Mouse (Mus musculus) hindbrain, embryonic 13.5 days (tissue): ENCODE results near the gene Gm38392. TPM values are rescaled to one million over a fixed set of nuclear protein-coding genes. Genes with fewer than 3 reads are reported as not detected.

Experiments used
- ATAC-seq: fragments of 200-750 bp; cut with Nextera tagmentation; 2 replicates; pipeline ENCODE4 v1.8.0; 2017; ENCODE audit warnings: moderate TSS enrichment; ENCODE audit not compliant: low FRiP score
- H3K27ac ChIP-seq: fragments of 300-500 bp; sonication (generic); 2 replicates; pipeline ENCODE4 v1.5.1; 2015; ENCODE audit warnings: inconsistent platforms, mild to moderate bottlenecking, moderate library complexity
- H3K27me3 ChIP-seq: fragments of 300-500 bp; sonication (generic); 2 replicates; pipeline ENCODE4 v1.6.1; 2015; ENCODE audit warnings: mild to moderate bottlenecking, inconsistent platforms
- H3K36me3 ChIP-seq: fragments of 300-500 bp; sonication (generic); 2 replicates; pipeline ENCODE4 v1.6.1; 2015; ENCODE audit warnings: mild to moderate bottlenecking, inconsistent platforms
- H3K4me1 ChIP-seq: fragments of 300-500 bp; sonication (generic); replicated peaks from 2 replicates; pipeline ENCODE4 v1.6.1; 2015; ENCODE audit warnings: inconsistent platforms
- H3K4me2 ChIP-seq: fragments of 300-500 bp; sonication (generic); 2 replicates; pipeline ENCODE4 v1.6.1; 2015; ENCODE audit warnings: inconsistent platforms, mild to moderate bottlenecking, moderate library complexity
- H3K4me3 ChIP-seq: fragments of 300-500 bp; sonication (generic); 2 replicates; pipeline ENCODE4 v1.5.1; 2015; ENCODE audit warnings: mild to moderate bottlenecking, inconsistent platforms
- H3K9ac ChIP-seq: fragments of 300-500 bp; sonication (generic); 2 replicates; pipeline ENCODE4 v1.6.1; 2015; ENCODE audit warnings: mild to moderate bottlenecking, inconsistent platforms
- H3K9me3 ChIP-seq: fragments of 300-500 bp; sonication (generic); 2 replicates; pipeline ENCODE4 v1.6.1; 2016; ENCODE audit warnings: inconsistent platforms
- WGBS: fragments of 180-500 bp; shearing (Covaris S2); methylation state at CpG from one replicate; pipeline ENCODE4 v1.1.7; 2015; 5-methylcytosine and 5-hydroxymethylcytosine counted together
- polyA plus RNA-seq: library from polyadenylated mRNA; unstranded; fragments of >200 nt; fragmentation: Nextera tagmentation; extraction: Ambion mirVana; gene quantifications from 2 replicates; pipeline ENCODE4 v1.2.1, GENCODE M21; 2015

The Gm38392 gene
- polyA plus RNA-seq, 1 experiment from 2014 or later = 0.29 TPM

GRCm38 (mm10) chr3:88241045-88241786 is 45.8 kb downstream of the Gm38392 start:
- WGBS = 2% methylated on average over 38 of the region's 48 CpGs
- Histone ChIP-seq H3K4me1 (peaks cover 79% of the 10 kb centered on the region), H3K9me3 (no peaks in the 10 kb centered on the region), H3K27me3 (peaks cover 47% of the 10 kb centered on the region), H3K4me3 (peak overlapping the region; percentile 22), H3K27ac (peak overlapping the region; percentile 88), H3K9ac (peak overlapping the region; percentile 65), H3K36me3 (no peaks in the 10 kb centered on the region), H3K4me2 (peak overlapping the region; percentile 46)
- ATAC-seq = peak; percentile 40

- Histone ChIP-seq H3K9me3 (no peaks in the 10 kb centered on the region), H3K27ac (peak overlapping the region; percentile 88), H3K9ac (no peak overlapping the region; the same call in 1 of the 2 replicates), H3K4me1 (peaks cover 85% of the 10 kb centered on the region), H3K4me2 (0 out of 2 replicates have a peak overlapping the region, but pooled peaks have one; percentile 16), H3K4me3 (no peak overlapping the region), H3K27me3 (peaks cover 35% of the 10 kb centered on the region), H3K36me3 (no peaks in the 10 kb centered on the region)
- 54% methylated on average over 4 of the region's 4 CpGs for WGBS
- no peak for ATAC-seq
These were observed 47.6 kb downstream of the Gm38392 start for GRCm38 (mm10) chr3:88239446-88239845.

- Histone ChIP-seq H3K4me2 (0 out of 2 replicates have a peak overlapping the region, but pooled peaks have one; percentile 16), H3K36me3 (no peaks in the 10 kb centered on the region), H3K9me3 (no peaks in the 10 kb centered on the region), H3K4me3 (no peak overlapping the region), H3K9ac (no peak overlapping the region; the same call in 1 of the 2 replicates), H3K4me1 (peaks cover 85% of the 10 kb centered on the region), H3K27ac (peak overlapping the region; percentile 88), H3K27me3 (peaks cover 35% of the 10 kb centered on the region)
- ATAC-seq = peak; percentile 77
- WGBS = 19% methylated on average over 8 of the region's 8 CpGs
These were observed 48.1 kb downstream of the Gm38392 start for GRCm38 (mm10) chr3:88238866-88239391.

GRCm38 (mm10) chr3:88237556-88238194 is 49.3 kb downstream of the Gm38392 start:
- H3K4me2 ChIP-seq = no peak overlapping the region
- peaks cover 85% of the 10 kb centered on the region for H3K4me1 ChIP-seq
- WGBS = 9% methylated on average over 10 of the region's 10 CpGs
- peaks cover 35% of the 10 kb centered on the region for H3K27me3 ChIP-seq
- 0 out of 2 replicates have a peak overlapping the region, but pooled peaks have one; percentile 16 for H3K9ac ChIP-seq
- H3K27ac ChIP-seq = peak overlapping the region; percentile 88
- no peaks in the 10 kb centered on the region for H3K9me3 ChIP-seq
- H3K36me3 ChIP-seq = no peaks in the 10 kb centered on the region
- no peak overlapping the region for H3K4me3 ChIP-seq
- no peak for ATAC-seq

- no peaks in the 10 kb centered on the region for H3K36me3 ChIP-seq
- 17% methylated on average over 6 of the region's 6 CpGs for WGBS
- H3K27ac ChIP-seq = peak overlapping the region; percentile 88
- no peak overlapping the region for H3K4me2 ChIP-seq
- peaks cover 33% of the 10 kb centered on the region for H3K27me3 ChIP-seq
- 0 out of 2 replicates have a peak overlapping the region, but pooled peaks have one; percentile 16 for H3K9ac ChIP-seq
- H3K4me1 ChIP-seq = peaks cover 84% of the 10 kb centered on the region
- ATAC-seq = no peak
- no peaks in the 10 kb centered on the region for H3K9me3 ChIP-seq
- H3K4me3 ChIP-seq = no peak overlapping the region
These were observed 49.9 kb downstream of the Gm38392 start for GRCm38 (mm10) chr3:88237161-88237555.

GRCm38 (mm10) chr3:88235616-88236015 is 51.4 kb downstream of the Gm38392 start:
- Histone ChIP-seq H3K27me3 (peaks cover 20% of the 10 kb centered on the region), H3K36me3 (no peaks in the 10 kb centered on the region), H3K9ac (no peak overlapping the region), H3K4me2 (no peak overlapping the region), H3K4me1 (peaks cover 85% of the 10 kb centered on the region), H3K27ac (peak overlapping the region; percentile 88), H3K4me3 (no peak overlapping the region), H3K9me3 (no peaks in the 10 kb centered on the region)
- ATAC-seq = no peak
- WGBS = 38% methylated on average over 2 of the region's 2 CpGs

- Histone ChIP-seq H3K27ac (peak overlapping the region; percentile 88), H3K36me3 (peaks cover 2% of the 10 kb centered on the region), H3K4me3 (no peak overlapping the region), H3K9me3 (no peaks in the 10 kb centered on the region), H3K27me3 (peaks cover 16% of the 10 kb centered on the region), H3K4me2 (no peak overlapping the region), H3K4me1 (peaks cover 85% of the 10 kb centered on the region), H3K9ac (peak overlapping the region; percentile 35; the same call in 1 of the 2 replicates)
- no peak for ATAC-seq
- 11% methylated on average over 3 of the region's 3 CpGs for WGBS
These were observed 51.8 kb downstream of the Gm38392 start for GRCm38 (mm10) chr3:88235216-88235615.

- Histone ChIP-seq H3K4me1 (peaks cover 87% of the 10 kb centered on the region), H3K9ac (no peak overlapping the region), H3K4me3 (no peak overlapping the region), H3K4me2 (no peak overlapping the region), H3K27ac (peak overlapping the region; percentile 99), H3K9me3 (no peaks in the 10 kb centered on the region), H3K36me3 (peaks cover 14% of the 10 kb centered on the region), H3K27me3 (peaks cover 6% of the 10 kb centered on the region; the same call in 1 of the 2 replicates)
- WGBS = 45% methylated on average over 8 of the region's 8 CpGs
- ATAC-seq = no peak
These were observed 53.0 kb downstream of the Gm38392 start for GRCm38 (mm10) chr3:88234041-88234440.

- Histone ChIP-seq H3K9me3 (no peaks in the 10 kb centered on the region), H3K36me3 (peaks cover 22% of the 10 kb centered on the region), H3K4me1 (peaks cover 87% of the 10 kb centered on the region), H3K4me3 (no peak overlapping the region), H3K4me2 (no peak overlapping the region), H3K27me3 (no peaks in the 10 kb centered on the region), H3K9ac (no peak overlapping the region), H3K27ac (peak overlapping the region; percentile 99)
- no peak for ATAC-seq
- 23% methylated on average over 7 of the region's 7 CpGs for WGBS
These were observed 54.0 kb downstream of the Gm38392 start for GRCm38 (mm10) chr3:88232851-88233649.

- Histone ChIP-seq H3K9me3 (no peaks in the 10 kb centered on the region), H3K4me2 (no peak overlapping the region), H3K36me3 (peaks cover 29% of the 10 kb centered on the region), H3K4me1 (peaks cover 87% of the 10 kb centered on the region), H3K27ac (peak overlapping the region; percentile 99), H3K9ac (no peak overlapping the region), H3K27me3 (no peaks in the 10 kb centered on the region), H3K4me3 (no peak overlapping the region)
- 31% methylated on average over 7 of the region's 7 CpGs for WGBS
- ATAC-seq = peak; percentile 66
These were observed 54.7 kb downstream of the Gm38392 start for GRCm38 (mm10) chr3:88232301-88232702.

GRCm38 (mm10) chr3:88231061-88231641 is 55.9 kb downstream of the Gm38392 start:
- 18% methylated on average over 1 of the region's 1 CpGs for WGBS
- H3K4me1 ChIP-seq = peaks cover 86% of the 10 kb centered on the region

More at GRCm38 (mm10) chr3:88231061-88231641, 55.9 kb downstream of the Gm38392 start:
- ATAC-seq = peak; percentile 77
- H3K9me3 ChIP-seq = no peaks in the 10 kb centered on the region
- no peak overlapping the region for H3K4me3 ChIP-seq
- H3K36me3 ChIP-seq = peaks cover 39% of the 10 kb centered on the region
- H3K9ac ChIP-seq = peak overlapping the region; percentile 66
- H3K27ac ChIP-seq = peak overlapping the region; percentile 99
- no peak overlapping the region for H3K4me2 ChIP-seq
- H3K27me3 ChIP-seq = no peaks in the 10 kb centered on the region
